Mouse (Mus musculus) embryonic facial prominence, embryonic 11.5 days (tissue): ENCODE results near the gene Capn13. TPM values are rescaled to one million over a fixed set of nuclear protein-coding genes. Genes with fewer than 3 reads are reported as not detected.

Experiments used
- ATAC-seq: fragments of 200-750 bp; cut with Nextera tagmentation; replicated peaks from 2 replicates; pipeline ENCODE4 v1.8.0; 2017; ENCODE audit warnings: low read depth; ENCODE audit not compliant: insufficient number of reproducible peaks, low FRiP score, low TSS enrichment
- DNase-seq: peaks from one replicate; pipeline ENCODE4 v3.0.0-alpha.2; 2015; ENCODE audit warnings: low spot score
- H3K27ac ChIP-seq: fragments of 300-500 bp; sonication (generic); replicated peaks from 2 replicates; pipeline ENCODE4 v1.5.1; 2014; ENCODE audit warnings: mild to moderate bottlenecking, low read depth, low read length, control low read depth
- H3K27me3 ChIP-seq: fragments of 300-500 bp; sonication (generic); 2 replicates; pipeline ENCODE4 v1.6.1; 2014; ENCODE audit warnings: mild to moderate bottlenecking, low read length, moderate library complexity, mixed read lengths; ENCODE audit not compliant: control insufficient read depth, insufficient read depth
- H3K36me3 ChIP-seq: fragments of 300-500 bp; sonication (generic); replicated peaks from 2 replicates; pipeline ENCODE4 v1.6.1; 2014; ENCODE audit warnings: low read depth, mild to moderate bottlenecking, low read length, moderate library complexity, mixed read lengths; ENCODE audit not compliant: control insufficient read depth, insufficient read depth
- H3K4me1 ChIP-seq: fragments of 300-500 bp; sonication (generic); 2 replicates; pipeline ENCODE4 v1.6.1; 2014; ENCODE audit warnings: low read length, mixed read lengths; ENCODE audit not compliant: control insufficient read depth, insufficient read depth
- H3K4me2 ChIP-seq: fragments of 300-500 bp; sonication (generic); 2 replicates; pipeline ENCODE4 v1.6.1; 2014; ENCODE audit warnings: low read depth, mild to moderate bottlenecking, control low read depth, low read length, moderate library complexity
- H3K4me3 ChIP-seq: fragments of 300-500 bp; sonication (generic); 2 replicates; pipeline ENCODE4 v1.5.1; 2014; ENCODE audit warnings: low read depth, low read length, control low read depth
- H3K9ac ChIP-seq: fragments of 300-500 bp; sonication (generic); replicated peaks from 2 replicates; pipeline ENCODE4 v1.6.1; 2014; ENCODE audit warnings: mild to moderate bottlenecking, control low read depth, low read length
- H3K9me3 ChIP-seq: fragments of 300-500 bp; sonication (generic); replicated peaks from 2 replicates; pipeline ENCODE4 v1.6.1; 2016; ENCODE audit warnings: mild to moderate bottlenecking, low read length, inconsistent platforms, mixed read lengths; ENCODE audit not compliant: control insufficient read depth
- WGBS: fragments of 180-500 bp; shearing (Covaris S2); extraction: QIAGEN DNeasy Blood & Tissue Kit; methylation state at CpG from one replicate; pipeline ENCODE4 v1.1.7; 2014; 5-methylcytosine and 5-hydroxymethylcytosine counted together
- polyA plus RNA-seq: library from polyadenylated mRNA; unstranded; fragments of >200 nt; fragmentation: Nextera tagmentation; extraction: Ambion mirVana; gene quantifications from 2 replicates; pipeline ENCODE4 v1.2.1, GENCODE M21; 2014

The Capn13 gene
- polyA plus RNA-seq, 1 experiment from 2014 or later = not detected

DNA sequence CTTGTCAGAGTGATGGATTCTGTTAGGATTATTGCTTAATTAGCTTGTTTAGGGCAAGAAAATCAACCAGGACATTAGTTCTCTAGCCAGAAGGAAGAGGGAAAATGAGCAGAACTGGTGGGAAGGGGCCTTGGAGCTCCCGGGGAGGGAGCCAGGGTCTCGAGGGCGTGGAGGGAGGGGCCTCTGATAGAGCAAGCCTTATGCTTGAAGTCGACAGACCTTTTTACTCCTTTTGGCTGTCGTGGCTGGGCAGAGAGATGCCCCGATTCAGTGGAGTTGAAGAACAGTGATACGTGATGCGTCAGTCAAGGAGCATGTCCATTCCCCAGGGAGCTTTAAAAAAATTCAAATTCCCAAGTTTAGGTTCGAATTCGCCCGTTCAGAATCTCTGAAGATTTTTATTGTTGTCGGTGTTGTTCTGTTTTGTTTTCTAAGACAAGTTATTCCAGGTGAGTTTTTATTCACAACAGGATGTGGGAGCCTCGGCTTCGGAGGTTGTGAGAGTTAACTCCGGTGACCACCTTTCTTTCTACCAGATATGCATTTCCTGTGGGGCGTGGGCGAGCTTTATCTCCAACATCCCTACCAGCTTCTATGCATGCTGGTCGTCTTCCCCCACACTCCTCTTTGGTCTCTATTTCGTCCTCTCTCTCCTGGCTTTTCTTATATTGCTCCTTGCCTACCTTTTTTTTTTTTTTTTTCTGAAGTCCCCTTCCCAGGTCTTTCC, 96.4 kb downstream of the Capn13 start:
- Histone ChIP-seq H3K27me3 (peaks cover 2% of the 10 kb centered on the region; the same call in 1 of the 2 replicates), H3K9me3 (no peaks in the 10 kb centered on the region), H3K4me3 (no peak overlapping the region), H3K9ac (no peak overlapping the region), H3K27ac (no peak overlapping the region), H3K4me2 (no peak overlapping the region), H3K4me1 (no peaks in the 10 kb centered on the region), H3K36me3 (no peaks in the 10 kb centered on the region)
- WGBS = 67% methylated on average over 19 of the region's 19 CpGs
- DNase-seq (no peak), ATAC-seq (no peak)

DNA sequence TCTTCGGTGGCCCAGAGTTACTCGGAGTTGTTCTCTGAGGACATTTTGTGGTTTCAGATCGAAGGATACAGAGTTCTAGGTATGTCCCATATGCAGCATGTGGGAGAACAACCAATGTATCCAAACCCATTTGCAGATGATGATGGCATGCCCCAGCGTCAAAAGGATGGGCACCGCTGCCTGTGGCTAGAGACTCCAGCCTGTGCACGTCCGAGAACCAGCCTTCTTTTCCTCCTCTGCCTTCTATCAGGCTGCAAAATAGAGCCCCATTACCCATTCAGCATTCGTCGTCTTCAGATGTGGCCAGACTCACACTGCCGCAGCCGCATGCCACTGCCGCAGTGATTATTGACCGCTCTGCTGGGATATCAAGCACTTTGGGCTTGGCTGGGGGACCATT, 97.0 kb downstream of the Capn13 start:
- H3K27ac ChIP-seq = no peak overlapping the region
- H3K9me3 ChIP-seq = no peaks in the 10 kb centered on the region
- no peaks in the 10 kb centered on the region for H3K36me3 ChIP-seq
- no peak overlapping the region for H3K9ac ChIP-seq
- H3K4me3 ChIP-seq = no peak overlapping the region
- 77% methylated on average over 13 of the region's 13 CpGs for WGBS
- no peaks in the 10 kb centered on the region for H3K4me1 ChIP-seq
- ATAC-seq (no peak), DNase-seq (no peak)
- peaks cover 2% of the 10 kb centered on the region; the same call in 1 of the 2 replicates for H3K27me3 ChIP-seq
- H3K4me2 ChIP-seq = no peak overlapping the region

DNA sequence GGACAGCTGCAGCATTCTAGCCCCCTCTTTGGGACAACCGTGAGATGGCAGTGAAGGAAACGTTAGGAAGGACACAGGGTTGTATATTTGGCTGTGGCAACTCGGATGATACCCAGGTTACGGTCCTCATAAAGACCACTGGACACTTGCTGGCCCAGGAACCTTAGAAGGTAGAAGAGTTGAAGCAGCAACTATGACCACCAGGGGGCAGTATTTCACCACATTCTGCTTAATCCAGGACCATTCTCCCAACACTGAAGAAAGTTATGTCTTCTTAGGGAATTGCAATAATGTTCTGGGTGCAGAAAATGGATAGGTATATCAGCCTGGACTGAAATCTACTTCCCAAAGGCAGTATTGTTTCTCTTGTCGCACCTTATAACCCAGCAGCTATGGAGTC, 97.4 kb downstream of the Capn13 start:
- Histone ChIP-seq H3K36me3 (no peaks in the 10 kb centered on the region), H3K4me3 (no peak overlapping the region), H3K27ac (no peak overlapping the region), H3K4me1 (no peaks in the 10 kb centered on the region), H3K4me2 (no peak overlapping the region), H3K9me3 (no peaks in the 10 kb centered on the region), H3K9ac (no peak overlapping the region), H3K27me3 (peaks cover 2% of the 10 kb centered on the region; the same call in 1 of the 2 replicates)
- DNase-seq (peak; percentile 84), ATAC-seq (peak; percentile 25; the same call in 1 of the 2 replicates)
- 25% methylated on average over 5 of the region's 5 CpGs for WGBS

DNA sequence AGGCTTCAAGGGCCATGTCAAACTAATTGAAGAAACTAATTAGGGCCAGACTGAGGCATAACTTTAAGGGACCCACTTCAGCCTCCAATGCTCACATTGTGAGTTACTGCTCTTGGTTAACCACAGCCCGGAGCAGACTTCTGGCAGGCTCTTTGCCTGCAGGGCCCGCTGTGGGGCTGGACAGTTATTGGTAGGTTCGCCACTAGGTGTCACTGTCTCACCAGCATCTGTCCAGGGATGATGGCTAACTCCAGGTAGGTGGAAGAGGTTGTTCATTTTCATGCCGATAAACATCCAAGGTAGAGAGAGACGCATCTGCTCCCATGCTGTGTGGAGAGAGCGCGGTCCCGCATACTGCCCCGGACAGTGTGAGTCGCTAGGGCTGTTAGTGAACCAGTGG, 98.6 kb downstream of the Capn13 start:
- WGBS = 6% methylated on average over 10 of the region's 10 CpGs
- H3K27me3 ChIP-seq = peaks cover 2% of the 10 kb centered on the region; the same call in 1 of the 2 replicates
- H3K9ac ChIP-seq = no peak overlapping the region
- no peak overlapping the region for H3K4me2 ChIP-seq
- no peaks in the 10 kb centered on the region for H3K36me3 ChIP-seq
- peak; percentile 45 for ATAC-seq
- no peaks in the 10 kb centered on the region for H3K9me3 ChIP-seq
- H3K27ac ChIP-seq = no peak overlapping the region
- H3K4me3 ChIP-seq = no peak overlapping the region
- no peaks in the 10 kb centered on the region for H3K4me1 ChIP-seq
- DNase-seq = peak; percentile 84

DNA sequence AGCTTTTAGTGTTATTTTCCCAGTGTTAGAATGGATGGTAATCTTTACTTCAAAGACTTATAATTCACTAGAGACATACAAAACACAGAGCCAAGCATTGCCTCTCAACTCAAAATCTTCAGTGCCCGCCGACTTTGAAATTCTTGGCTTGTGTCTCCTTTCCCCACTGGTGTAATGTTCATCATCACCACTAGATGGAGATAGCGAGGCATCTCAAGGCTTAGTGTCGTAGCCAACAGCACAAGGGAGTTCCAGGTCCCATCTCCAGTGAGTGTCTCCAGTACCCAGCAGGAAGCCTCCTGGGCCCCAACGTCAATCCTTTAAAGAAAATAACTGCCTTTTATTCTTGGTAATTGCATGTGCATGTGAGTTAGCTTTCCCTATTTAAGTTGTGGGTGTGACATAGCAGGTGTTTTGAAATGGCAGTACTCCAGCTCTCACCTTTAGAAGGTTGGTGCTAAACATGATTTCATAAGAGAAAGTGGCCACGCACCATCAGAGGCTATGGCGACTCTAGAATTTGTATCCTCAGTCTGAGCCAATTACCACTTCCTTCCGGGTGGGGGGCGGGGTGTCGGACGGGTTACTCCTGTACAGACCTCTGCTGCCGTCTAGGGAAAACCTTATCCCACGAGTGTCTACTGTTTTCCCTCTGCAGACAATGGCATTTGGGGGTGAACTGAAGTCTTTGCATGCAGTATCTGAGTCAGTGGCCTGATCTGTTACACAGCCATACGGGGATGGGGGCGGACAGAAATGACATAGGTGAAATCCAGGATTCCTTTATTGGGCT, 99.2 kb downstream of the Capn13 start:
- no peak for ATAC-seq
- Histone ChIP-seq H3K9me3 (no peaks in the 10 kb centered on the region), H3K4me1 (no peaks in the 10 kb centered on the region), H3K36me3 (no peaks in the 10 kb centered on the region), H3K4me3 (no peak overlapping the region), H3K27me3 (peaks cover 2% of the 10 kb centered on the region; the same call in 1 of the 2 replicates), H3K9ac (no peak overlapping the region), H3K4me2 (no peak overlapping the region), H3K27ac (no peak overlapping the region)
- peak; percentile 84 for DNase-seq
- 42% methylated on average over 15 of the region's 15 CpGs for WGBS

DNA sequence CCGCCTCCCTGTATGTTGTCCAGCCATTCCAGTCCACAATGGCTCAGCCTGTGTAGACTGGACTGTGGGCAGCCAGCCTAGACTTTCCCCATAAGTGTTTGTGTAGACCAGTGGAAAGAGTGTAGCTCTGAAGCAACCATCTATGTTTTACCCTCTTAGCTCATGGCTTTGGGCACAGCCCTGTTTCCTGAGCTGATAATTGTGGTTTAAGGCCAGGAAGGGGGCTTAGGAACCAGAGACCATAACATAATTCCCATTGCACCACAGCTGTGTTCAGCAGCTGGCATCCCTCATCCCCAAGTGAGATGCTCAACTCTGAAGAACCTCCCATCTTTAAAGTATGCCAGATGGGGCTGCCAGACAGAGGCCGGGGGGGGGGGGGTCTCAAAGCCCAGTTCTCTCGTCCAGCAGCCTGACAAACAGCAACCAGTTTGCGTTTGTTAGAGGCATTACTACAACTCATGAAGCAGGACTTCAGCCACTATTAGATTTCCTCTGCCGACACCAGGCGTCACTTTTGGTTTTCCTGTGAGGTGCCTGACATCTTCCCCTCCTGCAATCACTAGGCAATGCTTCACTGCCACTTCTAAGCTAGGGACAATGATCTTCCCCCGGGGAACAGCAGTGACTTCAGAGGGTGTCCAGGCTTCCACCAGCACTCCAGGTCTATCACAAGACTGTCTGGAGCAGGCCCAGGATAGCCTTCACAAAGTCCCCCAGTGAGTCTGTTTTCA, 100.4 kb downstream of the Capn13 start:
- DNase-seq (no peak), ATAC-seq (no peak)
- Histone ChIP-seq H3K4me2 (no peak overlapping the region), H3K4me3 (no peak overlapping the region), H3K27me3 (peaks cover 2% of the 10 kb centered on the region; the same call in 1 of the 2 replicates), H3K9ac (no peak overlapping the region), H3K4me1 (no peaks in the 10 kb centered on the region), H3K9me3 (no peaks in the 10 kb centered on the region), H3K36me3 (no peaks in the 10 kb centered on the region), H3K27ac (no peak overlapping the region)
- 73% methylated on average over 7 of the region's 7 CpGs for WGBS

DNA sequence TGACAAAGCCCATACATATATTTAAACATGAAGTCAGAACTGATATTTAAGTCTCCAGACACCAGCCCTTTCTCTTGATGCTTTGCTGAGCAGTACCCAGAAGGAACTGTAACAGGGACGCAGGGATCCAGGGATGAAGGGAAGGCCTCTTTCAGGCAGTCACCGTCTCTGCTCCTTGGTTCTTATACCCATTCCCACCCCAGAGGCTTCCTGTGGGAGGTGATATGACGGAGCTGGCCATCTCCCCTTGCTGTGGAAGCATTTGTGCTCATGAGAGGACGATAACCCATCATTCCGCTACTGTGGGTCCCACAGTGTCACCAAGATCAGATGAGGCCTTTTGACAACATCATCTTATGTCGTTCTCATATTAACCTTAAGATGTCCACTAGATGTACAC, 101.7 kb downstream of the Capn13 start:
- no peak for DNase-seq
- H3K4me1 ChIP-seq = no peaks in the 10 kb centered on the region
- H3K4me2 ChIP-seq = no peak overlapping the region
- WGBS = 84% methylated on average over 6 of the region's 6 CpGs
- ATAC-seq = no peak
- no peak overlapping the region for H3K27ac ChIP-seq
- no peak overlapping the region for H3K4me3 ChIP-seq
- peaks cover 2% of the 10 kb centered on the region; the same call in 1 of the 2 replicates for H3K27me3 ChIP-seq
- no peaks in the 10 kb centered on the region for H3K9me3 ChIP-seq
- H3K9ac ChIP-seq = no peak overlapping the region
- no peaks in the 10 kb centered on the region for H3K36me3 ChIP-seq
